Mouse (Mus musculus): Measurements from ENCODE around the gene Mmrn2. TPM values are rescaled to one million over a fixed set of nuclear protein-coding genes. Genes with fewer than 3 reads are reported as not detected.

Mmrn2 gene
- polyA plus RNA-seq, 1 experiment: 19.4 TPM

DNA sequence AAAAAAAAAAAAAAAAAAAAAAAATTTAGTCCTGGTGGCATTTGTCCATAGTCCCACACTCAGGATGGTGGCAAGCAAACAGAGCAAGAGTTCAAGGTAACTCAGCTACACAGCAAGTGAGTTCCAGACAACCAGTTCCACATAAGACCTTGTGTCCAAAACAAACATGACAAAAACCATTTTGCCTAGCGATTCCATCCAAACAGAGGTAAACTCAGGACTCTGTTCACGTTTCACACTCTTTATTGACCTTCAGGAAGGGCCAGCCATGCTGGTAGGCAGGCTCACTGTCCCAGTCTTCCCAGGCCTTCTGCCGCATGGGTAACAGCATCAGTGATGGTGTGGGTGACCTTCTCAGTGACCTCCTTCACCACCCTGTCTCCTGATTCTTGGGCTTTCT is 23.6 kb upstream of the Mmrn2 start:
- Histone ChIP-seq H3K4me1 (ENCODE audit: control insufficient read depth, insufficient read depth, low read length) (peaks cover 18% of the 10 kb centered on the region; the same call in 1 of the 2 replicates), H3K4me3 (ENCODE audit: insufficient read depth, low read depth, low read length) (no peak overlapping the region), H3K36me3 (ENCODE audit: control insufficient read depth, insufficient read depth, low read length) (no peaks in the 10 kb centered on the region), H3K27ac (ENCODE audit: insufficient read depth, low read depth, low read length) (no peak overlapping the region), H3K27me3 (replicated peaks; ENCODE audit: control insufficient read depth, insufficient read depth, low read length) (no peaks in the 10 kb centered on the region)
- peak; percentile 40 for DNase-seq
- WGBS: 68% methylated on average over 3 of the region's 3 CpGs
- TF ChIP-seq CTCF (conservative IDR thresholded peaks at IDR 0.05; ENCODE audit: insufficient read depth, insufficient read length, low read depth, low read length) (no peak), POLR2A (IDR thresholded peaks at IDR 0.05; ENCODE audit: low read depth, low read length) (no peak)

DNA sequence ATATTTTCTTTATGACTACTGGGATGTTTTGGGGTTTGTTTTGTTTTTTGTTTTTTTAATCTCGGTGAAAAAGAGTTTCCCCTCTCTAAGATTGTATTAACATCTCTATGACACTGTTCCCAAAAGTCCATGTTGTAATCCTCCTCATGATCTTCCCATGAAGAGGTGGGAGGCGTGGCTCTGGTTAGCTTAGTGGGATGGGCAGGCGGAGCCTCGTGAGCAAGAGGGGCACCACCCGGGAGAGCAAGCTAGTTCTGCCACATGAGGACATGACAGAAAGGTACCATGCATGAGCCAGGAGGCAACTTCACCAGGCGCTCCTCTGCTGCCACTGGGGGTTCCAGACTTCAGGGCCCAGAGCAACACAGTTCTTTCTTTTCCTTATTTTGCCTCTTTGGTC is 22.7 kb upstream of the Mmrn2 start:
- no peak for DNase-seq
- H3K36me3 ChIP-seq (ENCODE audit: control insufficient read depth, insufficient read depth, low read length): no peaks in the 10 kb centered on the region
- 69% methylated on average over 6 of the region's 6 CpGs for whole genome bisulfite sequencing
- no peak overlapping the region for H3K27ac ChIP-seq (ENCODE audit: insufficient read depth, low read depth, low read length)
- TF ChIP-seq POLR2A (IDR thresholded peaks at IDR 0.05; ENCODE audit: low read depth, low read length): no peak
- peaks cover 21% of the 10 kb centered on the region; the same call in 1 of the 2 replicates for H3K4me1 ChIP-seq (ENCODE audit: control insufficient read depth, insufficient read depth, low read length)
- H3K27me3 ChIP-seq (replicated peaks; ENCODE audit: control insufficient read depth, insufficient read depth, low read length): no peaks in the 10 kb centered on the region
- no peak overlapping the region for H3K4me3 ChIP-seq (ENCODE audit: insufficient read depth, low read depth, low read length)

DNA sequence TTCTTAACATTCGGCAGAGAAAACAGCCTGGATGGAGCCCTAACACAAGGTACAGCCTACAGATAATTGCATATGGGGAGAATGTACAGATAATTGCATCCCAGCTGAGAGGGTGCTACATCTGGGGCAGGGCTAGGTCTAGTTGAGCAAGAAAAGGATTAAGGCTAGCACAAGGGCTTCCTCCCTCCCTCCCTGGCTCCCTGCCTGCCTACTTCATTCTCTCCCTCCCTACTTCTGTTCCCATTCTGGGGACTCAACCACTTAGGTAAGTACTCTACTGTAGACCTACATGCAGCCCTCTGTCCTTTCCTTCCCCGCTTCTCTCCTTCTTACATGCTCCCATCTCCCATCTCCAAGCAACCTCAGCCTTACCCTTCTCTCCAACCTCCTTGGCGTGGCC is 21.9 kb upstream of the Mmrn2 start:
- no peak for TF ChIP-seq CTCF (conservative IDR thresholded peaks at IDR 0.05; ENCODE audit: insufficient read depth, insufficient read length, low read depth, low read length)
- TF ChIP-seq POLR2A (IDR thresholded peaks at IDR 0.05; ENCODE audit: low read depth, low read length): no peak
- H3K27me3 ChIP-seq (replicated peaks; ENCODE audit: control insufficient read depth, insufficient read depth, low read length): no peaks in the 10 kb centered on the region
- no peak overlapping the region for H3K27ac ChIP-seq (ENCODE audit: insufficient read depth, low read depth, low read length)
- H3K36me3 ChIP-seq (ENCODE audit: control insufficient read depth, insufficient read depth, low read length): no peaks in the 10 kb centered on the region
- WGBS: 94% methylated on average over 3 of the region's 3 CpGs
- no peak for DNase-seq
- no peak overlapping the region for H3K4me3 ChIP-seq (ENCODE audit: insufficient read depth, low read depth, low read length)
- H3K4me1 ChIP-seq (ENCODE audit: control insufficient read depth, insufficient read depth, low read length): peaks cover 23% of the 10 kb centered on the region; the same call in 1 of the 2 replicates

DNA sequence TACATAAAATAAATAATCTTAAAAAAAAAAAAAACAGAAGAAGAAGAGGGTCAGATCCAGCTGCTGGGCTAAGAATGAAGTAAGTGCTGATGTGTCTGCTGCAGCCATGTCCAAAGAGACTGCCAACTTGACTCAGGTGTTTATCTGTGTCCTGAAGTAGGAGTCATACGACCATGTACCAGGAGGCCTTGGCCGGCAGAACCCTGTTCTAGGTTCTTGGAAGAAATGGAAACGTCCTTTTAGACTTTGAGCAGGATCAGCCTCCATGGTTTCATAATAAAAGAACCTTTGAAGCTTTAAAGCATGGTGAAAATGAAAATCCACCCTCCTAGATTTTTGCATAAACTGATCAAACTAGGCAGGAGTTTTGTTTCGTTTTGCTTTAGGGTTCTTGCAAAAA is 20.8 kb upstream of the Mmrn2 start:
- WGBS: 43% methylated on average over 4 of the region's 4 CpGs
- no peak for TF ChIP-seq CTCF (conservative IDR thresholded peaks at IDR 0.05; ENCODE audit: insufficient read depth, insufficient read length, low read depth, low read length)
- TF ChIP-seq POLR2A (IDR thresholded peaks at IDR 0.05; ENCODE audit: low read depth, low read length): no peak
- peak; percentile 86 for DNase-seq
- Histone ChIP-seq H3K27ac (ENCODE audit: insufficient read depth, low read depth, low read length) (peak overlapping the region; percentile 78; the same call in 1 of the 2 replicates), H3K4me1 (ENCODE audit: control insufficient read depth, insufficient read depth, low read length) (peaks cover 27% of the 10 kb centered on the region; the same call in 1 of the 2 replicates), H3K4me3 (ENCODE audit: insufficient read depth, low read depth, low read length) (no peak overlapping the region), H3K36me3 (ENCODE audit: control insufficient read depth, insufficient read depth, low read length) (no peaks in the 10 kb centered on the region), H3K27me3 (replicated peaks; ENCODE audit: control insufficient read depth, insufficient read depth, low read length) (no peaks in the 10 kb centered on the region)

DNA sequence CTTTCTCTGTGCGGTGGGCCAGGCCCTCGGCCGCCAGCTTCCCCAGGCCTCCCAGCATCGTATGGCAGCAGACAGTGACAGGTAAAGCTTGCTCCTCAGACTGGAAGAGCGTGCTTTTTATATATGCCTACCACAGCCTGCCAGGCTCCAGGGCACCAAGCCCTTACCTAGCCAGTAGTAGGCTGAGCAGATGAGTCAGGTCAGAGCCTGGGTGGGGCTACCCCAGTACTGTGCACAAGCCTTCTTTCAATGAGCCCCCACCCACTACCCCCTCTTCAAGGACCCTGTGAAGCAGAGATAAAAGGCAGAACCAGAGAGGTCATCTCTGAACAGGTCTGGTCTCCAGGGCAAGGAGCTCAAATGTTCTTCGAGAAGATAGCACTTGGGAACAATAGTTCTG is 20.0 kb upstream of the Mmrn2 start, which contains the start of gene Fam25c:
Gene Fam25c, minus strand, starts transcription at position 133 of the 400 bp plus-strand sequence.
- WGBS: 81% methylated on average over 6 of the region's 6 CpGs
- Histone ChIP-seq H3K4me1 (ENCODE audit: control insufficient read depth, insufficient read depth, low read length) (peaks cover 27% of the 10 kb centered on the region; the same call in 1 of the 2 replicates), H3K27me3 (replicated peaks; ENCODE audit: control insufficient read depth, insufficient read depth, low read length) (no peaks in the 10 kb centered on the region), H3K4me3 (ENCODE audit: insufficient read depth, low read depth, low read length) (no peak within 1 kb of the TSS), H3K27ac (ENCODE audit: insufficient read depth, low read depth, low read length) (peak within 1 kb of the TSS; percentile 78), H3K36me3 (ENCODE audit: control insufficient read depth, insufficient read depth, low read length) (no peaks in the 10 kb centered on the region)
- no peak for TF ChIP-seq CTCF (conservative IDR thresholded peaks at IDR 0.05; ENCODE audit: insufficient read depth, insufficient read length, low read depth, low read length)
- no peak for TF ChIP-seq POLR2A (IDR thresholded peaks at IDR 0.05; ENCODE audit: low read depth, low read length)
- no peak for DNase-seq

DNA sequence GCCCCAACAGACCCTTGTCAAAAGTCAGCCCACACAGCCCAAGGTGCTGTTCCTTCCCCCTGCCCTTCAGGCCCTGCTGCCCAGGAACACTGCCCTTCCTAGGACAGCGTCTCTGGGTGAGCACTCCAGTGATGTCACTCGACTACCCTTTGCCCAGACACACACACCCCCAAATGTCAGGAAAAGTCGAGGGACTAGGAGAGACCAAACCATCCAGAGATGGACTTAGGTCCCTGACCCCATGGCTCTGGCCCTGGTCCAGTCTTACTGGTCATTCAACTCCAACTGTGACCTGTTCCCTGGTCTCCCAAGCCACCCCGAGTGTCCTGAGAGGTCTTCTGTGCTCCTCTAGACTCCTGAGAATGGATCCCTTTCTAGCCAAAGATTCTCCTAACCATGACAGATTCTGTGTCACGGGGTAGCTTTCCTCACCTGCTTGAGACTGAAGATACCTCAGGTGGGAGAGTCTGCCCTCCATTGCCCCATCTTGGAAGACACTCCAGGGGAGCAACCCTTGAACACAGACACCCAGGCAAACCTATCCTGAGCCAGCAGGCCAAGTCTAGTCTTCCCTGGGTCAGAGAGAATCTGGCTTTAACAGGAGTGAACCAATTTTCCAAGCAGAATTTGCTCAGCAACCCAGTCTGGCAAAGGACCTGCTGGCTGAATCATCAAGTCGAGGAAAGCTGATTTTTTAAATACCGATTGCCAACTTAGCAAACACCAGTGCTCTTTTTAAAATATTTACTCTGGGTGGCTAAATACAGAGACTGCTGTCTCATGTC is 17.4 kb upstream of the Mmrn2 start:
- Histone ChIP-seq H3K36me3 (ENCODE audit: control insufficient read depth, insufficient read depth, low read length) (no peaks in the 10 kb centered on the region), H3K27ac (ENCODE audit: insufficient read depth, low read depth, low read length) (peak overlapping the region; percentile 91), H3K4me1 (ENCODE audit: control insufficient read depth, insufficient read depth, low read length) (peaks cover 29% of the 10 kb centered on the region; the same call in 1 of the 2 replicates), H3K27me3 (replicated peaks; ENCODE audit: control insufficient read depth, insufficient read depth, low read length) (no peaks in the 10 kb centered on the region), H3K4me3 (ENCODE audit: insufficient read depth, low read depth, low read length) (no peak overlapping the region)
- DNase-seq: peak; percentile 95
- TF ChIP-seq POLR2A (IDR thresholded peaks at IDR 0.05; ENCODE audit: low read depth, low read length) (no peak), CTCF (conservative IDR thresholded peaks at IDR 0.05; ENCODE audit: insufficient read depth, insufficient read length, low read depth, low read length) (no peak)
- WGBS: 46% methylated on average over 7 of the region's 7 CpGs

DNA sequence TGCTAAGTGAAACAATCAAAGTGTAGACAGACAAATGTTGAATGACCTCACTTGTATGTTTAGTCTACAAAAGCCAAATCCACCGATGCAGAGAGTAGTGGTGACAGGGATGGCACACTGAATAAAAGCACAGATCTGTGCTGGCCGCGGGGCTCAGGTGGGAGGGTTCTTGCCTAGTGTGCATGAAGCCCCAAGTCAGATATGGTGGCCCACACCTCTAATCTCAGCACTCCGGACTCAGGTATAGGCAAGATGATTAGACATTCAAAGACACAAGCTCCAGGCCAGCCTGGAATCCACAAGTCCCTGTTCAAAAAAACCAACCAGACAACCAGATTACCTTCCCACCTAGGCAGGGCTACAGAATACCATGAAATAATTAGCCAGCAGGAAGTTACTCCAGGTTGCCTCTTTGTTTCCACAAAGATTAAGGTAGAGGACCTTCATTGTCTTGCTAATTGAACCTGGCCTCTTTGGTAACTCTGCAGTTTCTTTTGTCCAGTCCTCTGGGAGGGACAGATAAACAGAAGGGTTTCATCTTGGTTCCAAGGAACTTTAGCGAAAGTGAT is 15.5 kb upstream of the Mmrn2 start:
- peaks cover 28% of the 10 kb centered on the region for H3K4me1 ChIP-seq (ENCODE audit: control insufficient read depth, insufficient read depth, low read length)
- no peaks in the 10 kb centered on the region for H3K27me3 ChIP-seq (replicated peaks; ENCODE audit: control insufficient read depth, insufficient read depth, low read length)
- H3K36me3 ChIP-seq (ENCODE audit: control insufficient read depth, insufficient read depth, low read length): no peaks in the 10 kb centered on the region
- H3K27ac ChIP-seq (ENCODE audit: insufficient read depth, low read depth, low read length): no peak overlapping the region
- no peak for DNase-seq
- WGBS: 59% methylated on average over 5 of the region's 5 CpGs
- TF ChIP-seq POLR2A (IDR thresholded peaks at IDR 0.05; ENCODE audit: low read depth, low read length) (no peak), CTCF (conservative IDR thresholded peaks at IDR 0.05; ENCODE audit: insufficient read depth, insufficient read length, low read depth, low read length) (no peak)
- no peak overlapping the region for H3K4me3 ChIP-seq (ENCODE audit: insufficient read depth, low read depth, low read length)
